Mouse (Mus musculus) gastrocnemius, postnatal 25 days (tissue): ENCODE measurements at regions not wholly inside any gene's neighbourhood (a gene's known extent, or its start where the extent isn't known, plus 50 kb on each side); places are given as distances from the start of the nearest gene placed in this dataset.
A peak's percentile ranks its signal among the peaks of the same experiment; 100 is the strongest.

Experiments
- DNase-seq: peaks from one replicate; pipeline ENCODE4 v3.0.0; 2022

- DNase-seq: peak; percentile 86
Observed at GRCm38 (mm10) chr4:8954356-8954914, 715.6 kb upstream of the Car8 start.

- DNase-seq: no peak
Observed at GRCm38 (mm10) chr4:8953181-8953580, 714.3 kb upstream of the Car8 start.

- no peak for DNase-seq
Observed at GRCm38 (mm10) chr4:8949951-8950350, 711.1 kb upstream of the Car8 start.

- no peak for DNase-seq
Observed at GRCm38 (mm10) chr4:8949537-8949936, 710.7 kb upstream of the Car8 start.

- peak; percentile 64 for DNase-seq
Observed at GRCm38 (mm10) chr4:8945116-8945515, 706.3 kb upstream of the Car8 start.

GRCm38 (mm10) chr4:8943080-8943479 is 704.2 kb upstream of the Car8 start:
- no peak for DNase-seq

- peak; percentile 83 for DNase-seq
Observed at GRCm38 (mm10) chr4:8938948-8939411, 700.1 kb upstream of the Car8 start.

- DNase-seq: no peak
Observed at GRCm38 (mm10) chr4:8935899-8936298, 697.1 kb upstream of the Car8 start.

- DNase-seq: no peak
Observed at GRCm38 (mm10) chr4:8934541-8934940, 695.7 kb upstream of the Car8 start.

GRCm38 (mm10) chr4:8929346-8929745 is 690.5 kb upstream of the Car8 start:
- DNase-seq: no peak

GRCm38 (mm10) chr4:8928551-8929305 is 689.9 kb upstream of the Car8 start:
- no peak for DNase-seq

GRCm38 (mm10) chr4:8927276-8927906 is 688.5 kb upstream of the Car8 start:
- no peak for DNase-seq

GRCm38 (mm10) chr4:8926642-8927275 is 687.9 kb upstream of the Car8 start:
- DNase-seq: no peak

GRCm38 (mm10) chr4:8922695-8923363 is 684.0 kb upstream of the Car8 start:
- DNase-seq: no peak

- DNase-seq: no peak
Observed at GRCm38 (mm10) chr4:8921477-8922385, 682.9 kb upstream of the Car8 start.

GRCm38 (mm10) chr4:8920306-8920705 is 681.5 kb upstream of the Car8 start:
- no peak for DNase-seq

- DNase-seq: no peak
Observed at GRCm38 (mm10) chr4:8919366-8919984, 680.6 kb upstream of the Car8 start.
